Mouse (Mus musculus) gastrocnemius, adult 8-10 months (tissue): ENCODE results near the gene Zfp46. TPM values are rescaled to one million over a fixed set of nuclear protein-coding genes. Genes with fewer than 3 reads are reported as not detected.
A peak's percentile ranks its signal among the peaks of the same experiment; 100 is the strongest.

Source experiments
- DNase-seq, 2 experiments: peaks; one replicate each; pipeline ENCODE4 v3.0.0; 2022; ENCODE audit warnings: low spot score in 2 of 2
- total RNA-seq, 4 experiments: library from RNA; stranded (reverse); gene quantifications; 2 replicates each; pipeline ENCODE4 v1.2.4; 2022

The Zfp46 gene
- total RNA-seq, 4 experiments from 2014 or later, result 21.2 to 27.1 (median 24.9) TPM

- no peak for DNase-seq
These were observed 17.7 kb upstream of the Zfp46 start for GRCm38 (mm10) chr4:136266716-136267343.

GRCm38 (mm10) chr4:136268912-136269311, 15.6 kb upstream of the Zfp46 start:
- no peak for DNase-seq

GRCm38 (mm10) chr4:136270648-136271047, 13.8 kb upstream of the Zfp46 start:
- DNase-seq, result peak; percentile 21 to 51

DNA sequence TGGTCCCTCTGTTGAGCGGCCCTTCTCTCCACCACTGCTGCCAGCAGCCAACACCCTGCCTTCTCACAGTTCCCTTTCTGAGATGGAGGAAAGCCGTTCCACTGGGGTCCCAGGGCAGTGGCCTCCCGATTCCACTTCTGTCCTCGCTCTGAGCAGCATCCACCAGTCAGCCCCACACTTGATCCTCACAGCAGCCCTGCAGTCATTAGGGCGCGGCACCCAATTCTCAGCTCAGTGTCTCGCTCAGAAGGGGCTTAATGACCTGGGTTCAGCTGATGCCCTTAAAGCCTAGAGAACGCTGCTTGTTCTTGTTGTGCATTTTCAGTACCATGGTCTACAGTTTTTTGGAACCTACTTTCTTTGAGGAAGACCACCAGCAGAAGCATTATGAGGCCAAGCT, 3.4 kb upstream of the Zfp46 start:
- no peak for DNase-seq

DNA sequence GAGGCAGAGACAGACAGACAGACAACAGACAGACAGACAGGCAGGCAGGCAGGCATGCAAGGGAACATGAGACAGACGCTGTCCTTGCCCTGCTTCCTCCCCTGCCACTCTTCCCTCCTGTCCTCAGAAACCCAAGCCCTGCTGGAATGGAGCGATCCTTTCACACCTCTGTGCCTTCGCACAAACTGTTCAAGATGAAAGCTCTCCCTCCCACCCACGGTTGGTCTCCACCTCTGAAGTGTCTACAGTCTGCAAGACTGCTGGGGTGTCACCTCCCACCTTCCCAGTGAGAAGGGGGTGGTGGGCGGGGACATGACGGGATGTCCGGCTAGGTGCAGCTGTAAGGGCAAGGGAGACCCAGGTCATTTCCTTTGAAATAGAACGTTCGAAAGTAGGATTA, 2.9 kb upstream of the Zfp46 start:
- DNase-seq, result peak; percentile 28 to 34

- no peak for DNase-seq
These were observed 1.6 kb upstream of the Zfp46 start for GRCm38 (mm10) chr4:136282621-136283480.

GRCm38 (mm10) chr4:136283783-136284182, 700 bp upstream of the Zfp46 start:
- no peak for DNase-seq

GRCm38 (mm10) chr4:136284891-136285290, 408 bp downstream of the Zfp46 start:
- DNase-seq, result peak in 1 of 2 experiments; percentile 7

- peak; percentile 94 to 95 for DNase-seq
These were observed 896 bp downstream of the Zfp46 start for GRCm38 (mm10) chr4:136285348-136285810.

GRCm38 (mm10) chr4:136285811-136286371, 1.4 kb downstream of the Zfp46 start:
- peak; percentile 92 to 94 for DNase-seq

DNA sequence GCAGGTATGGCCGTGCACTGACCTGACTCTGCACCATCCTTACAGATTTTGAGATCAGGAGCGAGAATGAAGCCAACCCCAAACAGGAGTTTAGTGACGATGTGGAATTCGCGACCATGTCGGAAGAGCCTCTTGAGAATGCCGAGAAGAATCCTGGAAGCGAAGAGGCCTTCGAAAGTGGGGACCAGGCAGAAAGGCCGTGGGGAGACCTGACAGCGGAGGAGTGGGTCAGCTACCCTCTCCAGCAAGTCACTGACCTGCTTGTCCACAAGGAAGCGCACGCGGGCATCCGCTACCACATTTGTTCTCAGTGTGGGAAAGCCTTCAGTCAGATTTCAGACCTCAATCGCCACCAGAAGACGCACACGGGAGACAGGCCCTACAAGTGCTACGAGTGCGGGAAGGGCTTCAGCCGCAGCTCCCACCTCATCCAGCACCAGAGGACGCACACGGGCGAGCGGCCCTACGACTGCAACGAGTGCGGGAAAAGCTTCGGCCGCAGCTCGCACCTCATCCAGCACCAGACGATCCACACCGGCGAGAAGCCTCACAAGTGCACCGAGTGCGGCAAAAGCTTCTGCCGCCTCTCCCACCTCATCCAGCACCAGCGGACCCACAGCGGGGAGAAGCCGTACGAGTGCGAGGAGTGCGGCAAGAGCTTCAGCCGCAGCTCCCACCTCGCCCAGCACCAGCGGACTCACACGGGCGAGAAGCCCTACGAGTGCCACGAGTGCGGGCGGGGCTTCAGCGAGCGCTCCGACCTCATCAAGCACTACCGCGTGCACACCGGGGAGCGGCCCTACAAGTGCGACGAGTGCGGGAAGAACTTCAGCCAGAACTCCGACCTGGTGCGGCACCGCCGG, 5.7 kb downstream of the Zfp46 start:
- no peak for DNase-seq

GRCm38 (mm10) chr4:136290781-136291595, 6.5 kb downstream of the Zfp46 start:
- no peak for DNase-seq

GRCm38 (mm10) chr4:136291692-136292091, 7.2 kb downstream of the Zfp46 start:
- no peak for DNase-seq

GRCm38 (mm10) chr4:136295941-136296340, 11.5 kb downstream of the Zfp46 start:
- DNase-seq, result no peak

- DNase-seq, result no peak
These were observed 18.0 kb downstream of the Zfp46 start for GRCm38 (mm10) chr4:136302462-136302861.

- DNase-seq, result no peak
These were observed 19.7 kb downstream of the Zfp46 start for GRCm38 (mm10) chr4:136304181-136304580.

GRCm38 (mm10) chr4:136308355-136308754, 23.9 kb downstream of the Zfp46 start:
- no peak for DNase-seq

DNA sequence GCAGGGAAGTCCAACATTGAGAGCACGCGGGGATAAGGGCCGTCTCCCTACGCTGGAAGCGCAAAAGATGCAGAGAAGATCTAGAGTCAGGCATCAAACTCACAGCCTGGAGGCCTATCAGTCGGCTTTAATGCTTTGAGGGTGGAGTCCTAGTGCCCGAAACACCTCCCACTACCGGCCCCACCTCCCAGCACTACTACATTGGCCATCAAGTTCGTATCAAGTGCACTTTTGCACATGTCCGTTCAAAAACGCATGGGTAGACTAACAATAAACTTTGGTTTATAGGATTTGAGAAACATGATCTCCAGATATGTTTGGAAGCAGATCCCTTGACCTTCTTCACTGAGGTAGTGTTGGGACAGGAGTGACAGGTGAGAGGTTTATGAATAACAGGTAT, 25.3 kb downstream of the Zfp46 start:
- no peak for DNase-seq

- DNase-seq, result peak; percentile 95 to 96
These were observed 26.0 kb downstream of the Zfp46 start, which contains the start of gene Hnrnpr for GRCm38 (mm10) chr4:136310229-136311041. Gene Hnrnpr, plus strand, starts transcription at chr4:136310942.
